Comparison of ENCODE assay signal across 27 mouse cellular contexts in genomic region chr2:116991561-116992042, GRCm38 (mm10).
A peak's percentile ranks its signal among the peaks of the same experiment; 100 is the strongest.
DNase-seq lines count a peak whose midpoint lies in the region; ATAC-seq and TF ChIP-seq lines count a peak whose summit lies in the region.
"Had no signal": no experiment of that assay in that cellular context is flagged by ENCODE, and none has a peak within 500 bp of the region (broad histone marks: within the 10 kb centered on the region; RNA-seq: fewer than 3 reads in every experiment).

No protein-coding gene starts in this region.

- no peak overlapping the region for H3K4me3 ChIP-seq in forebrain, embryonic 10.5 days
- no peak overlapping the region for H3K4me3 ChIP-seq in forebrain, postnatal 0 days (ENCODE audit: low read depth, low read length)
- H3K4me3 ChIP-seq in heart, embryonic 10.5 days: no peak overlapping the region
- H3K4me3 ChIP-seq: heart, embryonic 13.5 days; hindbrain, embryonic 13.5 days; kidney, embryonic 15.5 days; limb, embryonic 10.5 days; liver, embryonic 15.5 days; lung, embryonic 15.5 days; stomach, embryonic 15.5 days had no signal

- no peak overlapping the region for H3K9ac ChIP-seq in forebrain, postnatal 0 days
- H3K9ac ChIP-seq: heart, embryonic 13.5 days; hindbrain, embryonic 13.5 days; kidney, embryonic 15.5 days; liver, embryonic 15.5 days; lung, embryonic 15.5 days; stomach, embryonic 15.5 days had no signal

- H3K36me3 ChIP-seq in forebrain, embryonic 10.5 days (replicated peaks): no peaks in the 10 kb centered on the region
- no peaks in the 10 kb centered on the region for H3K36me3 ChIP-seq in forebrain, postnatal 0 days (ENCODE audit: insufficient read depth)
- no peaks in the 10 kb centered on the region for H3K36me3 ChIP-seq in heart, embryonic 10.5 days
- H3K36me3 ChIP-seq: heart, embryonic 13.5 days; hindbrain, embryonic 13.5 days; kidney, embryonic 15.5 days; limb, embryonic 10.5 days; liver, embryonic 15.5 days; lung, embryonic 15.5 days; stomach, embryonic 15.5 days had no signal

- H3K4me2 ChIP-seq in forebrain, postnatal 0 days (ENCODE audit: low read depth): no peak overlapping the region
- H3K4me2 ChIP-seq: heart, embryonic 13.5 days; hindbrain, embryonic 13.5 days; kidney, embryonic 15.5 days; liver, embryonic 15.5 days; lung, embryonic 15.5 days; stomach, embryonic 15.5 days had no signal

- H3K9me3 ChIP-seq in forebrain, embryonic 10.5 days: no peaks in the 10 kb centered on the region
- H3K9me3 ChIP-seq in forebrain, postnatal 0 days (ENCODE audit: low read length): no peaks in the 10 kb centered on the region
- H3K9me3 ChIP-seq in heart, embryonic 10.5 days: no peaks in the 10 kb centered on the region
- H3K9me3 ChIP-seq: heart, embryonic 13.5 days; hindbrain, embryonic 13.5 days; kidney, embryonic 15.5 days; limb, embryonic 10.5 days; liver, embryonic 15.5 days; lung, embryonic 15.5 days; stomach, embryonic 15.5 days had no signal

- peak overlapping the region; percentile 15; the same call in 1 of the 2 replicates for H3K27ac ChIP-seq in forebrain, embryonic 10.5 days
- no peak overlapping the region for H3K27ac ChIP-seq in forebrain, postnatal 0 days (ENCODE audit: low read depth, low read length)
- peak overlapping the region; percentile 29; the same call in 1 of the 2 replicates for H3K27ac ChIP-seq in heart, embryonic 10.5 days
- H3K27ac ChIP-seq: heart, embryonic 13.5 days; hindbrain, embryonic 13.5 days; kidney, embryonic 15.5 days; limb, embryonic 10.5 days; liver, embryonic 15.5 days; lung, embryonic 15.5 days; stomach, embryonic 15.5 days had no signal

- WGBS in forebrain, embryonic 10.5 days: 71% methylated on average over 6 of the region's 6 CpGs
- 49% methylated on average over 6 of the region's 6 CpGs for WGBS in forebrain, postnatal 0 days
- 74% methylated on average over 6 of the region's 6 CpGs for WGBS in heart, embryonic 10.5 days

- peaks cover 27% of the 10 kb centered on the region for H3K4me1 ChIP-seq in forebrain, embryonic 10.5 days
- no peaks in the 10 kb centered on the region for H3K4me1 ChIP-seq in forebrain, postnatal 0 days (ENCODE audit: insufficient read depth)
- peaks cover 5% of the 10 kb centered on the region; the same call in 1 of the 2 replicates for H3K4me1 ChIP-seq in heart, embryonic 10.5 days
- H3K4me1 ChIP-seq: hindbrain, embryonic 13.5 days; kidney, embryonic 15.5 days; limb, embryonic 10.5 days; liver, embryonic 15.5 days; lung, embryonic 15.5 days; stomach, embryonic 15.5 days had no signal

- H3K27me3 ChIP-seq in forebrain, embryonic 10.5 days (ENCODE audit: poor library complexity, severe bottlenecking): no peaks in the 10 kb centered on the region
- H3K27me3 ChIP-seq in forebrain, postnatal 0 days (ENCODE audit: insufficient read depth, low read length): no peaks in the 10 kb centered on the region
- no peaks in the 10 kb centered on the region for H3K27me3 ChIP-seq in heart, embryonic 10.5 days (ENCODE audit: insufficient read depth, poor library complexity, severe bottlenecking)
- H3K27me3 ChIP-seq: heart, embryonic 13.5 days; hindbrain, embryonic 13.5 days; kidney, embryonic 15.5 days; liver, embryonic 15.5 days; lung, embryonic 15.5 days; stomach, embryonic 15.5 days had no signal

- no peak for ATAC-seq in forebrain, postnatal 0 days
- ATAC-seq: forebrain, embryonic 14.5 days had no signal

- DNase-seq in forebrain, embryonic 10.5 days (ENCODE audit: extremely low spot score, low spot score): no peak
- DNase-seq in forebrain, postnatal 0 days: no peak
- no peak for DNase-seq in heart, embryonic 10.5 days (ENCODE audit: low spot score)
- DNase-seq in heart, adult 8-10 months (ENCODE audit: low spot score): no peak
- DNase-seq in right cerebral cortex, postnatal 10 days (ENCODE audit: low spot score in 2 of 2): peak; percentile 42
- DNase-seq in right cerebral cortex, postnatal 36 days (ENCODE audit: low spot score in 2 of 2): no peak
- DNase-seq in urinary bladder, adult 18-20 months (ENCODE audit: low spot score in 2 of 2): no peak
- DNase-seq: adrenal gland, postnatal 25 days; cerebellum, adult 11-12 months; cerebellum, postnatal 10 days; gastrocnemius, postnatal 36 days; heart, postnatal 14 days; kidney, adult 11 months; kidney, postnatal 36 days; liver; lung, postnatal 36 days; right cerebral cortex, postnatal 4 days; thymus, adult 18-20 months; thymus, postnatal 36 days had no signal

- TF ChIP-seq CTCF in forebrain, postnatal 0 days (IDR thresholded peaks at IDR 0.05; ENCODE audit: low read depth): no peak

Comparison
In these comparisons a context has a peak if more than half of its experiments do, and no peak if none do; other contexts are left out.
1. DNase-seq: peak in right cerebral cortex, postnatal 10 days (2 of 2); none in forebrain, embryonic 10.5 days (single experiment), forebrain, postnatal 0 days (single experiment), heart, embryonic 10.5 days (single experiment), heart, adult 8-10 months (single experiment), right cerebral cortex, postnatal 36 days (0 of 2) and urinary bladder, adult 18-20 months (0 of 2).